Mouse (Mus musculus) spleen, postnatal 36 days (tissue): ENCODE measurements around the gene Pik3ca.

ENCODE experiments used
- DNase-seq, 2 experiments: peaks; one replicate each; pipeline ENCODE4 v3.0.0; 2022; ENCODE audit warnings: low spot score in 2 of 2, mixed read lengths in 1 of 2

The Pik3ca gene

GRCm38 (mm10) chr3:32397461-32398174 lies at the start of gene Pik3ca:
Pik3ca (plus strand) TSS chr3:32397671.
- peak; percentile 56 to 63 for DNase-seq

- DNase-seq: no peak
Observed at GRCm38 (mm10) chr3:32347881-32348280, 49.6 kb upstream of the Pik3ca start.

DNA sequence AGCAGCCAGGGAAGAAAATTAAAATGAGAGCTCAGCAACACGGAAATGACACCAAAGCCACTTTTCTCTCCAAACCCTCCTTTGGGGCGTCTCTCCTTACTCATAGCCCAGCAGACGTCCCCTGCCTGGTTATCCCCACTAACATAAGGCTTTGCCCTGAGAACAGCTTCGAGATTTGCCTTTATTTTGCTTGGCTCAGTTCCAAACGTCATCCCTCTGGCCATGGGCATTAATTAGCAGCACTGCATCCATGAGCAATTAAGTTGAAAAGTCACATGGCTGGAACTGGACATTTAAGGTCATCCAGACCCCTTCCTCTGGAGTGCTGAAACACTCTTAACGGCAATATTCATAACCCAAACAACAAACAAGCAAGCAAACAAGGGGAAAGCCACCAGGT lies 36.2 kb upstream of the Pik3ca start:
- no peak for DNase-seq

- DNase-seq: no peak
Observed at GRCm38 (mm10) chr3:32364195-32364594, 33.3 kb upstream of the Pik3ca start.

- peak in 1 of 2 experiments; percentile 9 for DNase-seq
Observed at GRCm38 (mm10) chr3:32364841-32365545, 32.5 kb upstream of the Pik3ca start.

DNA sequence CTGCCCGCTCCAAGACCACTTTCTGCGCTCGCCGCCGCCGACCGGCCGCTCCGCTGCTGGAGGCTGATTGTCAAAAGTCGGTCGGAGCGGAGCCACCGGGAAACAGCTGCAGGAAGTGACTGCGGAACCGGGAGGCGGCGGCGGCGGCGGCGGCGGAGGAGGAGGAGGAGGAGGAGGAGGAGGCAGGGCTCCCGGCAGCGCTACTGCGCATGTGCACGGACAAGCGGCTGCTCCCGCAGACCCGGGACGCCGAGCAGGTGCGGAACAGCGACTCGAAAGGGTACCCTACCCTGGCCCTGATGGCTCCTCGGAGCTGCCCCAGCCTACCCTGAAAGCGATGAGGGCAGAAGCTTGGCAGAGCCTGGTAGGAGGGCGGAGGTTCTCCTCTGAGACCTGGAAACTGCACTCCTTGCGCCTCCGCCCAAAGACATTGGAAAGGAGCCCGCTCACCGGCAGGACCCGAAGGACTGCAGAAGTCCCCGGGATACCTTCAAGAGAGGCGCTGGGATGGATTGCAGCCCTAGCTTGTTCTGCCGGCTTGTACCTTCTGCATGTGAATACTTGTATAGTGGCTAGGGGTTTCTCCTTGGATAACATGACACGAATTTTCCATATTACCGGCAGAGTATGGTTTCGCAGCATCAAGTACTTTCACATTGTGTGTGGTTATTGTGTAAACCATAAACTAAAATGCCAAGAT lies 31.8 kb upstream of the Pik3ca start, which contains the start of gene Zmat3:
Gene Zmat3 (minus strand): TSS at position 469 of the 700 bp plus-strand sequence.
- DNase-seq: peak; percentile 75 to 80

DNA sequence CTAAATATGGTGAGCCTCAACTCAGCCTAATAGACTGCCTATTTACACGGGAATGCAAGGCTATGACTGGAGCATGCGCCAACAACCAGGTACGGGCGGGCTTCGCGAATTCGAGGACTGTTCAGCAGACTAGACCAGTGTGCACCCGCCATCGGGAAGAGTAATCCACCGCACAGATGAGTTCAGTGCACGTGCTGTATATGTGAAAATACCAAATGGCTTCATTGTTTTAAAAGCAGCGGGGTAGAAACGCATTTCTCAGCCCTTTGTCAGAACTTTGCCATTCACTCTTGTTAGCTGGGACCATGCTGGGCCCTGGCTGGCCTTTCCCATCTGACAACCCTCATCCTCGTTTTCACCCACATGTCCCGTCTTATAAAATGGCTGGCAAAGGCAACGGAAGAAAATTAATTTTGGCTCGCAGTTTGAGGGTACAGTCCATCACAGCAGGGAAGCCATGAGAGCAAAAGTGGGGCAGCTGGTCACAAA lies 31.2 kb upstream of the Pik3ca start:
- DNase-seq: no peak

GRCm38 (mm10) chr3:32367516-32367915 lies 30.0 kb upstream of the Pik3ca start:
- no peak for DNase-seq

DNA sequence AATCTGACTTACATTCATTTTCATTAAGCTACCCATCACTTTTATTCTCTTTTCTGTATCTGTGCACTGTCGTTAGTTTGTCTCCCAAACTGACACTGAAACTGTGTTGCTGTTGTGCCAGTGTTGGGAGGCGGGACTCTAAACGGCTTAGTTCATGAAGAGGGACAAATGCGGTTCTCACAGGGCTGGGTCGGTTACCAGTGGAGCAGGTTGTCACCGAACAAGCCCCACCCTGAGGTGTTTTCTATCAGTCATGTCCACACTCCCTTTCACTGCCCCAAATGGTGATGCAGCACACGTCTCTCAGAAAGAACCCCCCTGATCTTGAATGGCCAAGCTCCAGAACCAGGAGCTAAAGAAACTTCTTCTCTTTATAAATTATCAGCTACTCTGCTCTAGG lies 25.5 kb upstream of the Pik3ca start:
- DNase-seq: peak in 1 of 2 experiments; percentile 31

- no peak for DNase-seq
Observed at GRCm38 (mm10) chr3:32372470-32372869, 25.0 kb upstream of the Pik3ca start.

DNA sequence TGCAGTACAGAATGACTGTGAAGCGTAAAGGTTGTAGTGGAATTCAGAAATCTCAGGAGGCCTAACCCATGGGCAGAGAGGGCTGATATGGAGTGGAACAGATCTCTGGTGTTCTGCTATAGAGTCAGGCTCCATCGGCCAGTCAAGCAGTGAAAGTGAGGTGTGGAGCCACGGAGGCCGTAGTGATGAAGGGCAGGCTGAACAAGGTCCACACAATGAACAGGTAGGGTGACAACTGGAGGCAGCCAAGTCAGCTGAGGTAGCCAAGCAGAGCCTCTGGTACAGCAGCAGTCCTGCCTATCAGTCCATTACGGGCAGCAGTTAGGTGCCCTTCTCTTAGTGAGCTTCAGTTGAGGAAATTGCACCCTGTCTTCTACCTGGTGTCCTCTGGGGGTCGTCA lies 24.2 kb upstream of the Pik3ca start:
- DNase-seq: no peak

GRCm38 (mm10) chr3:32379891-32380290 lies 17.6 kb upstream of the Pik3ca start:
- DNase-seq: no peak

- no peak for DNase-seq
Observed at GRCm38 (mm10) chr3:32381556-32381955, 15.9 kb upstream of the Pik3ca start.

GRCm38 (mm10) chr3:32392841-32393240 lies 4.6 kb upstream of the Pik3ca start:
- DNase-seq: no peak

DNA sequence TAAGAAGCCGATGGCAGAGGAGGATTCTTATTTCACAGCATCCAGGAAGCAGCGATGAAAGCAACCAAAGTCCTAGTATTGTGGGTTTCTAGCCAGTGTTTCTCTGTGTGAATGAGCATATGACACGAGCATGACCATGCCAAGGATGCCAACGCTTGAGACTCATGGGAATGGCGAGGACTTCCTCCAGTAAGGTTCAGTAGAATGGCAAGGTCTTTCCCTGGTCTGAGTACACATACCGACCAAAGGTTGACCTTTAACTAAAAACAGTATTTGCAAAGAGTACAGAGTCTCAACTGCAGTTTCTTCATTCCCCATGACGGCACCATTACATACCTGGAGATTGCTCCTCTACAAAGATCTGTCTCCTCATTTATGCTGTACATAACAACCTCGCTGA lies 3.5 kb upstream of the Pik3ca start:
- no peak for DNase-seq

GRCm38 (mm10) chr3:32395771-32396551 lies 1.5 kb upstream of the Pik3ca start:
- peak in 1 of 2 experiments; percentile 27 for DNase-seq

DNA sequence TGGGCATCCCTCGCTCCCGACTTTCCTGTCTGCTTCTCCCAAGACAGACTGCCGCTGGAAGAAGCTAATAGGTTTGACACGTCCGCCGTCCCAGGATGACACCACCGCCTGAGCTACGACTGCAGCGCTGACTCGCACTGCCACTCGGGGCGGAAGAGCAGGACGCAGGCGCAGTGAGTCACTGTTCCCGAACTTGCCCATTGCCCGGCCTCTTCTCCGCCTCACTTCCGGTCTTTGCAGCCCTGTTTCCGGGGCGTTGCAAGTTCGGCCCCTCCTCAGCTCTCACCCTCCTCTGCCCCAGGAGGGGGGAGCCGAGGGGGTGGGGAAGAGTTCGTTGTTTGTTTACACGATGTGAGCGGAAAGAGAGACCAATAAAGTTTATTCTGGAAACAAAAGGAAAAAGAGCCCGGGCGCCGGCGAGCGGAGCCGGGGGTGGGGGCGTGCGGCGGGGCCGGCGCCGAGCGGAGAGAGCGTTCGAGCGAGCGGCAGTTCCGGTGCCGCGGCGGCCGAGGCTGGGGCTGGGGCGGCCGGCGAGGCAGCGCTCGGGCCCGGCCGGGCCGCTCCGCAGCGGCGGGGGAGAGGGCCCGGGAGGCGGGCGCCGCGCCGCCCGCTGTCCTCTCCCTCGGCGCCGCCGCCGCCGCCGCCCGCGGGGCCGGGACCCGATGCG lies 544 bp upstream of the Pik3ca start:
- DNase-seq: peak; percentile 98

DNA sequence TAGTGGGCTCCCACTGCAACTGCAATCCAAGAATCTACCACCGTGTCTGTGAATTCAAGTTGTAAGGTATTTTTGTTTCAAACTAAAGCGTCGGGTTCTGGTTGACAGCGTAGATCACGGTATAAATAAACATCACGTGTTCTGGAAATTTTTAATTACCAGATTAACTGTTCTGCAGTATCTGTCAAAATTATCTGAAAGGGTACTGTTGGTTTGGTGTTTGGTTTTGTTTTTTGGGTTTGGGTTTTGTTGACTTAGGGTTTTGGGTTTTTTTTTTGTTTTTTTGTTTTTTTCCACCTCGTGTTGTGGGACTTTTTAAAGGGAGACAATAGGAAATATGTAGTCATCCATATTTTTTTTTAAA lies 686 bp downstream of the Pik3ca start:
- no peak for DNase-seq

DNA sequence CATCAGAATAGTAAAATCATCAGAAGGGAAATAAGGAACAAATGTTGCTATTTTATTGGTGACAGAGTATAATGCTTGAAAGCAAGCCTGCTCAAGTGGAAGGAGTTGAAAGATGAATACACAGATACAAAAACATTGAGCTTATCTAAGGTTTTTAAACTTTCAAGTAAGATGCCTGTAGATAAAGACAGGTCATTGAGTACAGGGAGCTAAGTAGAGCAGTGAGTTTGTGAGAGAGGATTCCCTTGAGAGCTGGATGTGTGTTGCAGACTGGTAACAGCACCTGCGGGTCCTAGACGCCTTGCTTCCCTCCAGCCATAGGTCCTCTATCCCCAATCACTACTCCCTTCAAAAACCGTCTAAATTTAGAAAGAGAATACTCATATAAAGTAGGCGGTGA lies 1.2 kb downstream of the Pik3ca start:
- DNase-seq: no peak

DNA sequence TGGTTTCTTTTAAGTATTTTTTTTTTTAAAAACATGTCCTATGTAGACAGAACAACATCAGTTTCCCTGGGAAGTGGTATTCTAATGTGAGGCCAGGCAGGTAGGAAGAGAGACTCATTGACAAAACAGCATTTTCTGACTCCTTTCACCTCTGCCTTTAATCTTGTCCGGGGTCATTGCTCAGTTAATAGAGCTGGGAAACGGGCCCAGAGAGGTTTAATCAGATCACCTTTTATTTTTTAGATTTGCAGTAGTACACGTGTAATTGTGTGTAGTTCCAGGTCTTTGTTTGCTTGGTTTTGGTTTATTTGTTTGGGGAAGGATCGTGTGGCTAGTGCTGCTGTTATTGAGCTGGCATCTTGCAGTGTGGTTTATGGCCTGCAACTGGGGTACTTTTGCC lies 1.9 kb downstream of the Pik3ca start:
- DNase-seq: no peak

- DNase-seq: no peak
Observed at GRCm38 (mm10) chr3:32399931-32400330, 2.5 kb downstream of the Pik3ca start.
